Mouse (Mus musculus) liver, adult 2 months (tissue): ENCODE measurements around the gene C2cd5.

Experiments
- CTCF ChIP-seq: fragments of 200-500 bp; IDR thresholded peaks from 2 replicates; pipeline ENCODE4 v1.5.1; 2011; ENCODE audit warnings: low read depth, low read length, control low read depth
- POLR2A ChIP-seq: fragments of 200-500 bp; IDR thresholded peaks from 2 replicates; pipeline ENCODE4 v1.6.1; 2011; ENCODE audit warnings: low read length, control low read depth; ENCODE audit not compliant: insufficient read depth; ENCODE audit errors: extremely low read depth

GRCm38 (mm10) chr6:143103981-143104680 lies 4.2 kb upstream of the C2cd5 start:
- TF ChIP-seq CTCF (no peak), POLR2A (no peak)
